Mouse (Mus musculus): ENCODE results near the gene Vmn1r41.

Vmn1r41 gene

GRCm38 (mm10) chr6:89740466-89740865 is at the start of gene Vmn1r41:
TSS of gene Vmn1r41 (plus strand) at chr6:89740766.
- no peak for DNase-seq (ENCODE audit: low read depth in 1 of 2, low spot score in 2 of 2)

- DNase-seq (ENCODE audit: low read depth in 1 of 2, low spot score in 2 of 2) = no peak
These were observed 33.9 kb upstream of the Vmn1r41 start for GRCm38 (mm10) chr6:89706624-89707023.

GRCm38 (mm10) chr6:89707240-89707639 is 33.3 kb upstream of the Vmn1r41 start, which contains the start of gene Vmn1r40:
TSS of gene Vmn1r40 (plus strand) at chr6:89707540.
- DNase-seq (ENCODE audit: low read depth in 1 of 2, low spot score in 2 of 2) = no peak

- no peak for DNase-seq (ENCODE audit: low read depth in 1 of 2, low spot score in 2 of 2)
These were observed 22.5 kb upstream of the Vmn1r41 start for GRCm38 (mm10) chr6:89718051-89718450.

GRCm38 (mm10) chr6:89742811-89743210 is 2.2 kb downstream of the Vmn1r41 start:
- DNase-seq (ENCODE audit: low read depth in 1 of 2, low spot score in 2 of 2) = no peak

GRCm38 (mm10) chr6:89790231-89790630 is 49.7 kb downstream of the Vmn1r41 start:
- no peak for DNase-seq (ENCODE audit: low read depth in 1 of 2, low spot score in 2 of 2)
